Mouse (Mus musculus) cerebellum, adult 18-20 months (tissue): ENCODE measurements around the gene AL607142.1.

Experiments used
- DNase-seq, 2 experiments: peaks; one replicate each; pipeline ENCODE4 v3.0.0; 2021

The AL607142.1 gene

GRCm38 (mm10) chr4:120106362-120106761 lies 41.6 kb downstream of the AL607142.1 start:
- no peak for DNase-seq

DNA sequence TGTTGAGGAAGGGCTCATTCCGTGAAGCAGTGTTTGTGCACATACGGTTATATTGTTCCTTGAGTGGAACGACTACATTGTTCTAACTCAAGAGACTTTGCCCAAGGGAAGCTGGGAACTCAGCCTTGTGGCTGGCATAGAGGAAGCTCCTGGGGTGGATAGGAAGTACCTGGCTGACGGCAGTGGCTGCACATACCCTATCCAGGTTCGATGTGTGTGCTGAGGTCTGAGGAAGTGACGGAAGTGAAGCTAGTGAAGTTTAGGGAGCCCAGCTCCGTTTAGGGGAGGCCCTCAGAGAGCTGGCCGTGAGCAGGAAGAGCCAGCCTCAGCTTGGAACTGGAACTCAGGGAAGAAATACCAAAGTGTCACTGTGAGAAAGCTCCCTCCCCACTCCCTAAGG lies 43.0 kb downstream of the AL607142.1 start:
- no peak for DNase-seq

GRCm38 (mm10) chr4:120115516-120115915 lies 50.7 kb downstream of the AL607142.1 start:
- DNase-seq, result peak in 1 of 2 experiments; percentile 34

- DNase-seq, result no peak
Measured at GRCm38 (mm10) chr4:120116312-120116711, 51.5 kb downstream of the AL607142.1 start.

DNA sequence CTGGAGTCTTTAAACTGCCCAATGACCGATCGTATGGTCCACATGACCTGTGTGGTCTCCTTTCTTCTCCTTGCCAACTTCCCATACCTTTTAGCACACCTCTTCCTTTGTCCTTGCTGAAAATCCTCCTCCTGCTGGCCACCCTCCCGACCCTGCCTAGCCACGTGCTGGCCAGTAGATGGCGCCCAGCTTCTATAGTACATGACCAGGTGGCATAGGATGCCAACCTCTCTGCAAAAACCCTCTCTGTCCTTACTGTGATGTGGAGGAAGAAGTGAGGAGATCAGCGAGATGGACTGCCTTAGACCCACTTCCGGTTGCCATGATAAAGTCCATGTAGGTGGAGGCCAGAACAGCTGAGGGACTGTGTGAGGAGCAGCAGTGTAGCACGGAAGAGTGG lies 55.5 kb downstream of the AL607142.1 start:
- DNase-seq, result peak; percentile 83 to 85

DNA sequence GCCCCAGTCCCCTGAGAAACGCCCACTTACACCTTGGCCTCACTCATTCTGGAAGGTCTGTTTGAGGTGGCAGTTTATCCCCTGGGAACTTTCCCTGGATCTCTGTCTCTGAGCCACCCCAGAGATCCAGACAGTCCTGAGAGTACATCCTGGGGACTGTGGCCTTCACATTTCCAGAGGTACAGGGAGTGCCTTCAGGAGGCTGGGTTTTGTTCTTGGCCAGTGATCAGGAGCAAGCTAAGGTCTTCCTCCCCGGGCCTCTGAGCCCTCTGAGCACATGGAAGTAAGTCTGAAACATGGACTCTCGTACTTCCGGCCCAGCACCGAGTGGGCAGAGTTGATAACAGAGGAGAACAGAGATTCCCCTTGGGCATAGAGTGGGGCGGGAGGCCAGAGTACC lies 59.9 kb downstream of the AL607142.1 start:
- no peak for DNase-seq

- DNase-seq, result peak in 1 of 2 experiments; percentile 40
Measured at GRCm38 (mm10) chr4:120126047-120126446, 61.3 kb downstream of the AL607142.1 start.

DNA sequence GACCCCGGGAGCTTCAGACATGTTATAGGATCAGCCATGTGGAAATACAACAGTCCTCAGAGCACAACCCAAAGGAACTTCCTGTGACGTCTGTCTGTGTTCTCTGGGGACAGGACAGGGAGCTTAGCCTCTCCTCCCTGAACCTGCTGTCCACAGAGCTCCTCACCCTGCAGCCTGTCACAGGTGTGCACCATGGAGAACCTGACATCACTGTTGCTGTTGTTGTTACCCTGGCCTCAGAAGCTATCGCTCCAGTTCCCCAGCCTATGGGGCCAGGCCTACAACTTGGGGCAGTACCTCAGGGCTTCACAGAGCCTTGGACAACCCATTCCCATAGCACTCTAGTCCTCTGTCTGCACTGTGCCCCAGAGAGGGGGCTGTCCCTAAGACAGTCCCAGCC lies 62.5 kb downstream of the AL607142.1 start:
- DNase-seq, result no peak

DNA sequence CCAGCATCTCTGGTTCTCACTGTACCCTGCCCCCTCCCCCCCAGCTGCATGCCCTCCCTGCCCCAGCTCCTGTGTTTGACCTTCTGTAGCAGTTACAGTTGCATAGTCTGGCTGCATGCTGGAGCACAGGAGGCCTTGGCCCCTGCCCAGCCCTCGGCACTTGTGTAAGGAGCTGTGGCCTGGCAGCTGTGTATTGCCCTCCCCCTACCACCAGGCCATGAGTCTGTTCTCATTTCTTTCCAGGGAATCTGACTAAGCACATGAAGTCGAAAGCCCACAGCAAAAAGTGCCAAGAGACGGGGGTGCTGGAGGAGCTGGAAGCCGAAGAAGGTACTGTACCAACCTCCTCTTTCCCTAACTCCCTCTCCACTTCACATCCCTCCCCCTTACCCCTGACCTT lies 63.2 kb downstream of the AL607142.1 start:
- DNase-seq, result no peak

GRCm38 (mm10) chr4:120129233-120129885 lies 64.6 kb downstream of the AL607142.1 start:
- peak; percentile 68 to 70 for DNase-seq

GRCm38 (mm10) chr4:120130926-120131325 lies 66.1 kb downstream of the AL607142.1 start:
- no peak for DNase-seq

GRCm38 (mm10) chr4:120131441-120132220 lies 66.8 kb downstream of the AL607142.1 start:
- DNase-seq, result peak; percentile 67 to 68

DNA sequence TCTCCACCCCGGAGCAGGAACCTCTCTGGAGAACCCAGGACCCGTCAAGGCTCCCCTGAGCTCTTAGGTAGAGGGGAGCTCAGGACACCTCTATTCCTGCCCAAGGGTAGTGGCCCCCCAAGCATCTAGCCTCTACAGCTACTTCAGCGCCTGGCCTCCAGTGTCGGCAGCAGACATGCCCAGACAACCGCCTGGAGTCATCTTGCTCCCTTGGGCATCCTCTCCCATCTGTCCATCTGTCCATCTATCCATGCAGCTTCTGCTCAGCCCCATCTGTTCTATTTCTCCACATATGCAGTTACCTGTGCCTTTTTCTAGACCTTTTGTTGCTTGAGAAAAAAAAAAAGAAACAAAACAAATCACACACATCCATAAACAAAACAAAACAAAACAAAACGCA lies 69.4 kb downstream of the AL607142.1 start:
- DNase-seq, result no peak

- DNase-seq, result no peak
Measured at GRCm38 (mm10) chr4:120141810-120142209, 77.0 kb downstream of the AL607142.1 start.

GRCm38 (mm10) chr4:120142905-120143304 lies 78.1 kb downstream of the AL607142.1 start:
- DNase-seq, result no peak
